Mouse (Mus musculus): ENCODE measurements around the gene Frem2. TPM values are rescaled to one million over a fixed set of nuclear protein-coding genes. Genes with fewer than 3 reads are reported as not detected.
A peak's percentile ranks its signal among the peaks of the same experiment; 100 is the strongest.

Frem2 gene
- total RNA-seq, 4 experiments from 2014 or later: 0.06 to 0.38 (median 0.18) TPM

DNA sequence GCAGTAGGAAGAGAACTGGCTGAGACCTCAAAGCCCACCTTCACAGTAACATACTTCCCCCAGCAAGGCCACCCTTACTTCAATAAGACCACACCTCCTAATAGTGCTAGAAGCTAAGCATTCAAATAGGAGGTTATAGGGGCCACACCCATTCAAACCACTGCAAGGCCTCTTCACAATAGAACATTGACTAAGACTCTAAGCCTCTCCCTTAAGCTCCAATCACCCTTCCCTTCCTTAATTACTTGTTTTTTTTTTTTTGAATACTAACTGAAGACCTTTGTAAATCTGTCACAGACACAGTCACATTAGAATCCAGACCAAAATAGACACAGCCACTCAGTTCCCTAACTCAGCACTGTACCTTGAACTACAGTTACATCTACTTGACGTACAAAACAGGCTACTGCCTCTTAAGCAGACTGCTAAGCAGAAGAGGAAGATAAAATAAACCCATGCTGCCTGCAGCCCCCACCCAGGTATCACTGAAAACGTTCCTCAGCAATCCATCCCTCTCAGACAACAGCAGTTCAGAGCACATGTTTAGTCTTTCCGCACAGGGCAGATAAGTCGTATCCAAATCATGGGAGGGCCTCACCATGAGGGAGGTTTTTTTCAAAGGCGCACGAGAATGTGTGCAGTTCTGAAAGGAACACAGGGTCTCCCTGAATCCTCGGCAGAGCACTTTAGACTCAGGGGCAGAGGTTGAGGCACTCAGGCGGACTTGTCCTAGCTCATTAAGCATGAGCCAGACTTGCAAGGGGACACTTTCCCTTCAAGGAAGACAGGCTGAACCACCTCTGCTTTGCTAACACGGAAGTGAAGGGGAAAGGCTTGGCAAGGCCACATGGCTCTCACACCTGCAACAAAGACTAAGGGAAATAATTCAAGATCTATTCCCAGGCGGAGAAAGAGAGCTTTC is 101.9 kb downstream of the Frem2 start:
- DNase-seq: no peak

GRCm38 (mm10) chr3:53552691-53553090 is 104.5 kb downstream of the Frem2 start:
- no peak for DNase-seq

DNA sequence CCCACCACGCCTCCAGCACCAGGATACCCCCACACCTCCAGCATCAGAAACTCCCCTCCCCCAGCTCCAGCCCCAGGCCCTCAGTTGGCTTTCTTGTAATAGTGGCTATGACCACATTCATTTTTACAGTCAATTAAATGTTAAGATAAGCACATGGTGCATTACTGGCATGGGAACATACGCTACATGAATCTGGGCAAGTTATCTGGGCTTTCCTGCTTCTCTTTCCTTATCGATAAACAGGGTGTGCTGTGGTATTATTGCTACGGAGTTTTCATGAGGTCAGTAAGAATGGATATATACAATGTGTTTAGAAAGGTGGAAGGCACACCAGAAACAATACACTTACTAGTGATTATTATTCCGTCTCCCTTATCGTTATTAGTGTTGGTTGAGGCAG is 125.1 kb downstream of the Frem2 start:
- DNase-seq: no peak

DNA sequence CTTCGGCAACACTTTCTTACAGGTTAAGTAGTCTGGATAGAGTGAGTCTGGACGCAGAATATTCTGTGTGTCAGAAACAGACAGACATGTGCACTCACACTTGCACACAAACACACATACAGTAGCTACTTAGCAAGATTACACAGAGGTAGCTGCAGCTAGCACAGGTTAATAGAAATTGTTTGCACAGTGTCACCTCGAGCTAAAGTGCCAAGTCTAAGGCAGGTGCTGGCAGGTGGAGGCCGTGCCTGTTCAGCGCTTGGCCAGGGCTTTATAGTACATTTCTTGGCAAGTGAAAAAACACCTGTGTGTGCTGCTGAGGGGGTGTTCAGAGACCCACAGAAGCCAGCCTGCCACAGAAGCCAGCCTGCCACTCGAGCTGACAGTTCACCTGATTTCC is 126.8 kb downstream of the Frem2 start:
- DNase-seq: no peak

DNA sequence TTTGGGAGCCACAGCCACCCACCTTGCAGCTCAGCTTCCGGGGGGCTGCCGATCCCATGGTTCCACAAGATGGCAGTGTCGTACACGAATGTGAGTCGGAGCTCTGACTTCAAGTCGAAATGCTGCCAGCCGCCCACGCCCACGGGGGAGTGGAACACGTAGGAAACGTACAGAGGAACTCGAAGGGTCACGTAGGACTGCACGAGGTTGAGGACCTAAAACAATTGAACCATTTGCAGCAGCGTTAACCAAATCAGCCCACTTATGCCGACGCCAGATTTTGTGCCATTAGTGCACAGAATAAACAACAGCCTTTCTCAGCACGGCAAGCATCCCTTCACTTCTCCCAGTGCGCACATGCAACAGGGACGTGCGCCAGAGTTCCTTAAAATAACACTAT is 131.4 kb downstream of the Frem2 start:
- peak; percentile 27 for DNase-seq

DNA sequence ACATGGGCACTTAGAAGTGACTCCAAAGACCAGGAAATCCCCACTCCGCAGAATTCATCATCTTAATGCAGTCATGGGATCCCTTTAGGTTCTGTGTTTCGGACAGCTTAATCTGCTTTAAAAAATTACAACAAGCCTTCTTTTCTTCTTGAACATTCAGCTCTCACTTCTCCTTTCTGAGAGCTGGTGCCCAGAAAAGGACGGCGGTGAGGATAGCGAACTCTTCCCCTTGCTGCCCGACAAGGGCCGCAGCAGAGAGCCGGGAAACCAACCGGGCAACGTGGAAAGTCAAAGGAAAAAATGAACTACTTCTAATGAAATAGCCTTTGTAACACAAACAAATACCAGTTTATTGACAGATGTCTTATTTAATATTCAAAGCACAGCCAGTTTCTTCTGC is 134.4 kb downstream of the Frem2 start:
- no peak for DNase-seq

GRCm38 (mm10) chr3:53514221-53515065 is 142.7 kb downstream of the Frem2 start:
- no peak for DNase-seq

DNA sequence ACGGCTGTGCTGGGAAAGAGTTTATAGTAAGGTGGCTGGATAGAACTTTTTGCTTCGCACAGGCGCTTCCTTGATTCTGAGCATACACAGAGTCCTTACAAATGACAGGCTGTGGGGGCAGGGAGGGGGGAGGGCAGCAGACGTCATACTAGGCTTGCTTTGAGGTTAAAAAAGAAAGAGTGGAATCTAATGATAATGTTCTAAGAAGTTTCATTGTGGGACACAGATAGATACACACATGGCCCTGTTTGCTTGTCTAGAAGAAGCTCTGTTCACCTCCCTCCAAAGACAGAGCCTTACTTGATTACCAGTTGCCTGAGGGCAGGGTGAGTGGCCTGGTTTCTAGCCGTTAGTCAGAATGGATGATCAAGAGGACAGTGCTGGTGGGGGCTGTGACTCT is 144.1 kb downstream of the Frem2 start:
- no peak for DNase-seq

DNA sequence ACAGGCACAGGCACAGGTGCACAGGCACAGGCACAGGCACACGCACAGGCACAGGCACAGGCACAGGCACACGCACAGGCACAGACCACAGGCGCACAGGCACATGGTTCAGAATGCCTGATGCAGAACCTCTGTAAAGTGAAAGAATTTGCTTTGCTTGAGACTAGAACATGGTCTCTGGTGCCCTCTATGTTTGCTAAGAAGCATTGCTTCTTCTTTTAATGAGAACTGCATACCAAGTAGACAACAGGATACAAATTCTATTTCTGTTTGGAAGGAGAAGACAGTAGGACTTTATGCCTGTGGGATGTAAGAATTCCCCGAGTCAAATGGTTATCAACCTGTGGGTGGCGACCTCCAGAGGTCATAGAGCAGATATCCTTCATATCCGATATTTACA is 154.7 kb downstream of the Frem2 start:
- no peak for DNase-seq

GRCm38 (mm10) chr3:53498351-53498905 is 158.7 kb downstream of the Frem2 start:
- no peak for DNase-seq

DNA sequence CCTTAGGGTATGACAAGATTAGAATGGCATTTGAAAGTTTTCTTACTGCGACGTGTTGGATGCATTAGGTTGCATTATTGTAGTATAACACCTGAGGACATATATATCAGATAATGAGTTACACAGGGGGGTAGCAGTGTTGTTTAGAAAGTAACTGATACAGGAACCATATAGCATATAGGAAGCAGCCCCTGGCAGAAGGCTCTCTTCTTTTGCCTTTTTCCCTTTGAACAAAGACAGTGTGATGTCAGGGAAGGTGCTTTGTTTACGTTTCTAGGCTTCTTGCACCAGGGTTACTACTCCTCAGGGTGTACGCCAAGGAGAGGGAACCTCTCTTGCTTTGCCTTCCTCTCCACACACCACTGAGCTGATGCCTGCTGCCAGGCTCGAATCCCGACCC is 168.8 kb downstream of the Frem2 start, which contains the start of gene Stoml3:
Gene Stoml3, plus strand, starts transcription at position 301 of the 400 bp plus-strand sequence.
- DNase-seq: no peak

DNA sequence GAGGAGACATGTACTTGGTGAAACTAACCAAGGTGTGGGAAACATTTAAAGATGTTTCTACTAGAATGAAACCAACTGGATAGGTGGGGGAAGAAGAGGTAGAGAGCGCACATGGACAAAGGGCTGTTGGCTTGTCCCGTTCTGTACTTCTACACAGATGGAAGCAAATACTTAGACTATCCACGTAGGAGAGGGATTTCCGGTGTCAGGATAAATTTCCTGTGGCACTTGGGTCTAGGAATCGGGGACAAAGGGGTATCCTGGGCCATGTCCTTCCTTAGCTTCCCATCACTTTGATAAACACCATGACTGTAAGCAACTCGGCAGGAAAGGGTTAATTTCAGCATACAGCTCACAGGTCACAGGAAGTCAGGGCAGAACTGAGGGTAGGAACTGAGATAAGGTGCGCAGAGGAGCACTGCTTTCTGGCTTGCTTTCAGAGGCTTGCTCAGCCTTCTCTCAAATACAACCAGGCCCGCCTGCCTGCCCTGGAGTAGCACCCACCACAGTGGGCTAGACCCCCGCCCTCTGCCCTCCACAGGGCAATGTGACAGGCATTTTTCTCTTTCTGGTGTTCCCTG is 170.1 kb downstream of the Frem2 start:
- DNase-seq: no peak

- no peak for DNase-seq
Measured at GRCm38 (mm10) chr3:53486561-53486960, 170.6 kb downstream of the Frem2 start.

DNA sequence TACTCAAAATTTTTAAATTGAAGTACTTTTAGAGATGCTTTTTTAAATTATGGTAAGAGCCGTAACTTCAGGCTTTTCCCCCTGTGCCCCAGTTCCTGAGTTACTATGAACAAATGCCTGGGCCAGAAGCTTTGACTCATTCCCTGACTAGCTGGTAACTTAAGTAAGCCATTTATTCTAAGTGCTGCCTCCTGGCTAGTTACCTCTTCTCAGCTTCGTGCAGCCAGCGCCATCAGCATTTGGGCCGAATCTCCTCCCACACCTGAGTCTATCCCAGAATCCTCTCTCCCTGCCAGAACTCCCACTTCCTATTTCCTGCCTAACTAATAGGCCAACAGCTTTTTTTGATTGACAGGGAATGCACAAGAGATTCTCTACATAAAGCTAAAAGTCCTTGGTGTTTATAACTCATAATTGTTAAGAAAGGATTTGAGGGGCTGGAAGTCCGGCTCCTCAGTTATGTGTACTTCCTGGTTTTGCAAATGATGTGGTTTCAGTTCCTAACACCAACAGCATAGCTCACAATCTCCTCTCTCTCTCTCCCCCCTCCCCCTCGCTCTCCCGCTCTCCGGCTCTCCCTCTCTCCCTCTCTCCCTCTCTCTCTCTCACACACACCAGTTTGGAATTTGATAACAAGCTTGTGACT is 173.6 kb downstream of the Frem2 start:
- DNase-seq: no peak

- no peak for DNase-seq
Measured at GRCm38 (mm10) chr3:53478419-53479046, 178.6 kb downstream of the Frem2 start.

DNA sequence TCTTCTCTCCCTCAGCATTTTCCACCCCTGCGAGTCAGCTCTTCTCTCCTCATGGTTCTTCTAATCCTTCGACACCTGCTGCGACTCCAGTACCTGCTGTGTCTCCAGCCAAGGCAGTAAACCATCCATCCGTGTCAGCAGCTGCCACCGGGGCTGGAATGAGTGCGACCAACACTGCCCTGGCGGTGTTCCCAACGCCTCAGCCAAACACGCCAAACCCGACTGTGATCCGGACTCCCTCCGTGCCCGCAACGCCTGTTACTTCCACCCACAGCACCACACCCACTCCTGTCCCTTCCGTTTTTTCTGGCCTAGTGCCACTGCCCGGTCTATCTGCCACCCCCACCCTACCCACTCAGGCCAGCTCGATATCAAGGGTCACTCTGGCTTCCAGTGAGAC is 179.7 kb downstream of the Frem2 start:
- DNase-seq: no peak

DNA sequence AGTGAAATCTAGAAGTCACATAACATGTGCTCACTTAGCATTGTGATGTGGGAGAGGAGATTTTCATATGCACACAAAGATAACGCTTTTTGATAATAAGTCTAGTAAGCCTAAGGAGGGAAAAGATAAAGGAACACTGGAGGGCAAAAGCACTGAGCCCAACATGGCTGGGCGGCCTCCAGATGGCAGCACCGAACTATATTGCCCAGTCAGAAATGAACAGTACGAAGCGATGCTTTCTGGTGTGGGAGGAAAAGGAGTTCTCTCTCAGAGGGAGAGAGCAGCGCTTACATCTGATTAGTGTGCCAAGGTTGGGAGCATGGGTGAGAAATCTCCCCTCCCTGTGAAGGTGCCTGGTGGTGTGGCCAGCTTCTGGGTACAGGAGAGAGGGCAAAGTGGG is 181.3 kb downstream of the Frem2 start:
- no peak for DNase-seq

DNA sequence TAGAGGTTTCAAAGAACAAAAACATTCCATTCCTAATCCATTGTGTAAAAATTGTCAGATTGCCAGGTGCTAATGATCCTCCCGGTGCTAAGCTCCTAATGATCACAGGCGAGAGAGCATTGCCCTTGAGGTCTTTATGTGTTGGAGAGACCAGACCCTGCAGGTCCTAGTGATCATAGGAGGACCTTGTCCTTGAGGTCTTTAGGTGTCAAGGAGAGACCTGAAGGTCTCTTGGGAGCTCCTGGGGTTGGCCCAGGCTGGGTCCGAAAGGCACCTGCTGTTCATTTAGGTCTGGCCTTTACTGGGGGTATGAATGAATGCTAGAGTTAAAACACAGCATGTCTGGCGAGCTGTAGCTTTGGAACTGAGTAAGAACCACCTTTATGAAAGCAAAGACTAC is 183.0 kb downstream of the Frem2 start:
- no peak for DNase-seq

GRCm38 (mm10) chr3:53472061-53472460 is 185.1 kb downstream of the Frem2 start:
- DNase-seq: no peak

GRCm38 (mm10) chr3:53469650-53470049 is 187.5 kb downstream of the Frem2 start:
- DNase-seq: no peak

DNA sequence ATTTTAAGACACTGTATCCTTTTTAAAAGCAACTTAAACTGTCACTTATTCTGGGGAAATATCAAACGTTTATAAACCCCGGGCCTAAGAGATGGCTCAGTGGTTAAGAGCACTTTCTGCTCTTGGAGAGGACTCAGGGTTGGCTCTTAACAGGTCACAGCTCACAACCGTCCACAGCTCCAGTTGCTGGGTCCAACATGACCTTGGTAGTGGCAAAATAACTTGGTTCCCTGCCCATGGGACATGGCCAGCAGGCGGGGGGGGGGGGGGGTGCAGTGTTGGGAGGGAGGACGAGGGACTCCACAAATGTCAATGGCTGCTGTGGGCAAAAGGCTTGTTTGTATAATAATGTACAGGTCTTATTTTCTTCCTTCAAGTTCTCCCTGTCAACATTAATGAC is 189.8 kb downstream of the Frem2 start:
- peak; percentile 29 for DNase-seq

DNA sequence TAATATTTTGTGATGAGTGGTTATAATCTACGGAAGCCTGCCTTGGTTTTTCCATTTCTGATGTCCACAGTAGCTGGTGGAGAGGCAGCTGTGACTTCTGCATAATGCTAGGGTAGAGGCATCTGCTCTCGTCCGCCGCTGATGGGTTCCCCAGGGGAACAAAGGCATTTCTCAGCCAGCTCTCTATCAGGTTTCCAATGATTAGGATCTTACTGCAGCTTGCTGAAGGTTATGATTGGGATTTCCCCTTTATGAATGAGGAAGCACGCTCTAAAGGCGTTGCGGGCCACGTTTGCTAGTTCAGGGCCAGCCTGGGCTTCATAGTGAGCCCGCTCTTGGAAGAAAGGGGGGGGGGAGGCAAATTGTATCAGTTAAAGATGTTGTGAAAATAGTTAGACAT is 190.7 kb downstream of the Frem2 start:
- DNase-seq: no peak
